Mouse (Mus musculus) Patski (cell line): ENCODE data around the gene Gucy1b2. TPM values are rescaled to one million over a fixed set of nuclear protein-coding genes. Genes with fewer than 3 reads are reported as not detected.

Experiments used
- ATAC-seq: fragments of 100-300 bp; one replicate; pipeline ENCODE4 v1.8.0; 2021
- CTCF ChIA-PET: fragments of 350-600 bp; sonication (Branson Sonifier 250); formaldehyde crosslinking; loops from one replicate; lab custom pipeline; 2022; ENCODE audit warnings: inconsistent platforms; lab: Charles Lee
- POLR2A ChIA-PET: fragments of 350-600 bp; sonication (Branson Sonifier 250); formaldehyde crosslinking; loops from one replicate; lab custom pipeline; 2022; ENCODE audit warnings: antibody characterized with exemption, inconsistent platforms; lab: Charles Lee
- DNase-seq: peaks from one replicate; pipeline ENCODE4 v3.0.0-alpha.2; 2011; ENCODE audit warnings: low read depth, low spot score
- H3K27me3 ChIP-seq: fragments of 371-371 bp; one replicate; pipeline ENCODE4 v1.5.1; 2021
- CTCF ChIP-seq: fragments of 100-300 bp; IDR thresholded peaks from one replicate; pipeline ENCODE4 v1.5.1; 2021
- in situ Hi-C: fragments of 300-500 bp; cut with MboI; formaldehyde crosslinking; loops from 3 replicates; pipeline ENCODE4 v1.11.1; 2018; ENCODE audit warnings: low pct_unique_long_range_greater_than_20kb, mixed read lengths
- polyA plus RNA-seq: library from polyadenylated mRNA; unstranded; gene quantifications from one replicate; pipeline ENCODE4 v1.2.3, GENCODE M21; 2021

Gucy1b2 gene
- polyA plus RNA-seq, 1 experiment from 2014 or later: 0.30 TPM

GRCm38 (mm10) chr14:62375694-62376093 lies 80.4 kb downstream of the Gucy1b2 start:
- no peaks in the 10 kb centered on the region for H3K27me3 ChIP-seq
- ChIA-PET CTCF (interaction anchor here (1.5 to 1.6 kb wide), 2 partner anchors 14 to 77 kb away, joined by 3 to 4 read pairs; no protein-coding TSS in a partner anchor), POLR2A (no interaction called here)
- TF ChIP-seq CTCF: no peak
- in situ Hi-C loops: no loop called here
- DNase-seq: peak; percentile 34
- ATAC-seq: no peak

- TF ChIP-seq CTCF: no peak
- in situ Hi-C loops: no loop called here
- ATAC-seq (no peak), DNase-seq (no peak)
- no peaks in the 10 kb centered on the region for H3K27me3 ChIP-seq
- ChIA-PET POLR2A (interaction anchor here (0.6 kb wide), 1 partner anchor 179 kb away, joined by 3 read pairs; no protein-coding TSS in a partner anchor), CTCF (interaction anchor here (1.0 kb wide), 1 partner anchor 10 kb away, joined by 3 read pairs; no protein-coding TSS in a partner anchor)
Observed at GRCm38 (mm10) chr14:62374001-62374400, 82.1 kb downstream of the Gucy1b2 start.

- POLR2A ChIA-PET: no interaction called here
- H3K27me3 ChIP-seq: no peaks in the 10 kb centered on the region
- TF ChIP-seq CTCF: no peak
- CTCF ChIA-PET: no interaction called here
- in situ Hi-C loops: no loop called here
- no peak for ATAC-seq
- peak; percentile 30 for DNase-seq
Observed at GRCm38 (mm10) chr14:62370819-62371218, 85.3 kb downstream of the Gucy1b2 start.

DNA sequence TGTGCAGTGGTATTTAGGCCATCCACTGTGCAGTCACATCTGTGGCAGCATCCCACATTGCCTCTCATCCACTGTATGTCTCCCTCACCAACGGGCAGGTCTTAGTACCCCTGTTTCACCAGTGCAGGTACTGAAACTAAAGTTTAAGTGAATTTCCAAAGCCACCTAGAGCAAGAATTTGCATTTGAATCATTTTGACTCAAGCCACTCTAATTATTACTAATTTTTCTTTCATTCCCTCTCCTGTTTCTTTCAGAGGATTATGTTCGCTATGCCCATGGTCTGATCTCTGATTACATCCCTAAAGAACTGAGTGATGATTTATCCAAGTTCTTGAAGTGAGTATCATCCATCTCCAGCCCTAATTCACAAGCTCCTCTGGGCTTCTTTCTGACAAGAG lies 92.3 kb downstream of the Gucy1b2 start:
- H3K27me3 ChIP-seq: no peaks in the 10 kb centered on the region
- DNase-seq (no peak), ATAC-seq (no peak)
- TF ChIP-seq CTCF: no peak
- in situ Hi-C loops: no loop called here
- ChIA-PET CTCF (interaction anchor here (1.1 to 1.7 kb wide), 2 partner anchors 10 to 17 kb away, joined by 3 read pairs; no protein-coding TSS in a partner anchor), POLR2A (interaction anchor here (0.6 kb wide), 1 partner anchor 86 kb away, joined by 4 read pairs; no protein-coding TSS in a partner anchor)

DNA sequence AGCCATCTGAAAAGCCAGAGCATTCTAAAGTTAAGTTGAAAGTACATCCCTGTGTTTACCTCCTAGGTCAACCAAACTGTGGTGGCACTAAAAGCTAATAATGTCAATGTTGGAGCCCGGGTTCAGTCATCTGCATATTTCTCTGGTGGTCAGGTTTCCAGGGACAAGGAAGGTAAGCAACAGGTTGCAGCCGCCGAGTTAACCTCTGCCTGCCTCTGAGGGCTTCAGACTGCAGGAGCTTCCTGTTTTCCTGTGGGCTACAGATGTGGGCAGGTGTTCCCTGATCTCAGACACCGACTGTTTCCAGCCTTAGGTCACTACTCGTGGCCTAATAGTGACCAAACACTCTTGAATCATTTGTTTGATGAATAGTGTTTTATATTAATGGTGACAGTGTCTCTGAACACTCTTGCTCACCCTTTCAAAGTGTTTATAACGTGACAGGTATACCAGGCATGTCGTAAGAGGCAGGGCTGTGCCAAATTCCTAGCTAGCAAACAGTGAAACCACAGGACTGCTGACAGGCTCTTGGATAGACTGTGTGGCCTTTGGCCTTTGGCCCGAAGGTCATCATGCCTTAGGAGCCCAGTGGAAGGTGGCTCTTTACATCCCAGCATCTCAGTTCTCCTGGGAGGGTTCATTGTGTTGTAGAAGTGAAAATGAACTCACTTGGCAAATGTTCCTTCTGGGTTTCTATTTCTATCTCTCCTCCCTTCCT lies 94.7 kb downstream of the Gucy1b2 start:
- ATAC-seq: no peak
- no peak for DNase-seq
- in situ Hi-C loops: no loop called here
- no peak for TF ChIP-seq CTCF
- ChIA-PET CTCF (interaction anchor here (0.8 to 0.9 kb wide), 3 partner anchors 7 to 20 kb away, joined by 3 read pairs; no protein-coding TSS in a partner anchor), POLR2A (no interaction called here)
- no peaks in the 10 kb centered on the region for H3K27me3 ChIP-seq

DNA sequence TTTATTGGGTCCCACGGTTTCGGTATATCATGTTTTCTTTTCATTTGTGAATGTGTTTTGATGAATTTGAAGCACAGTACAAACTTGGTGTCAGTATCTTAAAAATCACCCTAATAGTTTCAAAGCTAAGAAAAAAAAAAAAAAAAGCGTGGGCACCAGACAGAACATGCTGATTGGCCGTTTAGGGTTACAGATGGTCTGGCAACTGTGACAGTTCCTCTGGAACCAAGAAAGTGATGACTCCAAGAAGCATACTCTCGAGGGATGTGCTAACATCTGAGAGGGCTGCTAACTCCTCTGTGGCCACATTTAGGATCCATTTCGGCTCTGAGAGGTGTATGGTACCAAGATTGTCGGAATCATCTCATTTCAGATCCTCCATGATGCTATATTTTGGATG lies 100.9 kb downstream of the Gucy1b2 start:
- H3K27me3 ChIP-seq: no peaks in the 10 kb centered on the region
- no peak for TF ChIP-seq CTCF
- in situ Hi-C loops: no loop called here
- ChIA-PET POLR2A (no interaction called here), CTCF (no interaction called here)
- ATAC-seq (no peak), DNase-seq (no peak)

- DNase-seq (no peak), ATAC-seq (no peak)
- CTCF ChIA-PET: interaction anchor here (0.9 kb wide), 1 partner anchor 11 kb away, joined by 4 read pairs; no protein-coding TSS in a partner anchor
- no peak for TF ChIP-seq CTCF
- POLR2A ChIA-PET: no interaction called here
- H3K27me3 ChIP-seq: no peaks in the 10 kb centered on the region
- in situ Hi-C loops: no loop called here
Observed at GRCm38 (mm10) chr14:62353793-62354192, 102.3 kb downstream of the Gucy1b2 start.

DNA sequence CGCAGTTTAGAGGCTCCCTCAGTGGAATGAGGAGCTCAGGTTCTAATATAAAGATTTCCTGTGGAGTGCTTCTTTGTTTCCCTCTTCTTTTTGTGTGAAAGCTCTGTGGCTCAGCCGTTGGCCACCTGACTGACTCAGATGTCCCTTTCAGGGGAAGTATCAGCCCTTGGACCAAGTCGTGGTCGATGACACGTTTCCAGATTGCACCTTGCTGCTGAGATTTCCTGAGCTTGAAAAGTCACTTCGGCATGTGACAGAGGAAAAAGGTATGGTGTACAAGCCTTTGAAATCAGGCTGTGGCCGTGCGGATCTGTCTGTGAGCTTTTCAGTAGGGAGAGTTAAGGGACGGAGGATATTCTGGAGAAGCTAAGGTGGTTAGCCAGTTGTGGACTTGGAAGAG lies 102.7 kb downstream of the Gucy1b2 start:
- no peaks in the 10 kb centered on the region for H3K27me3 ChIP-seq
- CTCF ChIA-PET: interaction anchor here (0.9 kb wide), 1 partner anchor 10 kb away, joined by 4 read pairs; no protein-coding TSS in a partner anchor
- DNase-seq: no peak
- ATAC-seq: no peak
- TF ChIP-seq CTCF: no peak
- in situ Hi-C loops: no loop called here
- POLR2A ChIA-PET: interaction anchor here (1.0 kb wide), 1 partner anchor 57 kb away, joined by 3 read pairs; no protein-coding TSS in a partner anchor

GRCm38 (mm10) chr14:62350890-62351289 lies 105.2 kb downstream of the Gucy1b2 start:
- in situ Hi-C loops: no loop called here
- POLR2A ChIA-PET: no interaction called here

GRCm38 (mm10) chr14:62350186-62350585 lies 105.9 kb downstream of the Gucy1b2 start:
- ATAC-seq (no peak), DNase-seq (no peak)
- ChIA-PET CTCF (interaction anchor here (1.5 kb wide), 1 partner anchor 18 kb away, joined by 3 read pairs; no protein-coding TSS in a partner anchor), POLR2A (no interaction called here)
- H3K27me3 ChIP-seq: no peaks in the 10 kb centered on the region
- in situ Hi-C loops: no loop called here
- TF ChIP-seq CTCF: no peak

More at GRCm38 (mm10) chr14:62350890-62351289, 105.2 kb downstream of the Gucy1b2 start:
- CTCF ChIA-PET: interaction anchor here (0.7 to 1.5 kb wide), 2 partner anchors 10 to 18 kb away, joined by 3 read pairs; no protein-coding TSS in a partner anchor
- ATAC-seq (no peak), DNase-seq (no peak)
- no peaks in the 10 kb centered on the region for H3K27me3 ChIP-seq
- TF ChIP-seq CTCF: no peak

DNA sequence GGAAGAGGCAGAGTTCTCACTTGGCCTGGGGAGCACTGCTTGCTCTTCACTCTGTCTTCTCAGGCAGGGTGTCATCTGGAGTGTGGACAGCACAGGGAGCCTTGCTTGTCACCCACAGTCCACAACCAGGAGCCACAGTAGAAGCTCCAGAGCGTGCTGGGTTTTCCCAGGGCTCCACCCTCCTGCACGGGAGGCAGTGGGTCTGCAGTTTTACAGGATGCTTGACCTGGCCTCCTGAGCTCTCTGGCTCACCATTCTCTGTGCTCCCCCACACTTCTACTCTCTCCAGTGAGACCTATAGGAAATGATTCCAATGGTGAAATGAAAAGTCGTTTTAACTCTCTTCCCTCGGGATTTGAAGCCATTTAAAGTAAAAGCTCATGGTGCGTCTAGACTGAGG lies 106.3 kb downstream of the Gucy1b2 start:
- DNase-seq: no peak
- in situ Hi-C loops: no loop called here
- no peak for TF ChIP-seq CTCF
- ChIA-PET CTCF (interaction anchor here (1.5 kb wide), 1 partner anchor 17 kb away, joined by 3 read pairs; no protein-coding TSS in a partner anchor), POLR2A (no interaction called here)
- no peak for ATAC-seq
- H3K27me3 ChIP-seq: no peaks in the 10 kb centered on the region
